Mouse (Mus musculus) cerebellum, postnatal 4 days (tissue): ENCODE results near the gene Sphk2.

Experiments used
- DNase-seq, 2 experiments: peaks; one replicate each; pipeline ENCODE4 v3.0.0; 2022; ENCODE audit warnings: low spot score in 2 of 2, mixed read lengths in 1 of 2

Gene Sphk2

GRCm38 (mm10) chr7:45710477-45711191 is 7.2 kb downstream of the Sphk2 start:
- DNase-seq: no peak

- no peak for DNase-seq
Measured at GRCm38 (mm10) chr7:45709677-45710355, 8.0 kb downstream of the Sphk2 start.

- no peak for DNase-seq
Measured at GRCm38 (mm10) chr7:45709036-45709435, 8.8 kb downstream of the Sphk2 start.

GRCm38 (mm10) chr7:45708221-45708761 is 9.5 kb downstream of the Sphk2 start:
- no peak for DNase-seq

- DNase-seq: peak; percentile 78 to 86
Measured at GRCm38 (mm10) chr7:45707375-45707967, 10.3 kb downstream of the Sphk2 start.

GRCm38 (mm10) chr7:45706721-45707241 is 11.0 kb downstream of the Sphk2 start:
- peak; percentile 65 to 81 for DNase-seq

GRCm38 (mm10) chr7:45705873-45706281 is 11.9 kb downstream of the Sphk2 start:
- DNase-seq: peak in 1 of 2 experiments; percentile 50

GRCm38 (mm10) chr7:45705443-45705864 is 12.3 kb downstream of the Sphk2 start:
- DNase-seq: no peak

- DNase-seq: peak; percentile 88 to 97
Measured at GRCm38 (mm10) chr7:45704730-45705442, 12.9 kb downstream of the Sphk2 start, which contains the start of gene Dbp. Gene Dbp, plus strand, starts transcription at chr7:45705088.

GRCm38 (mm10) chr7:45704046-45704559 is 13.7 kb downstream of the Sphk2 start:
- peak in 1 of 2 experiments; percentile 68 for DNase-seq

GRCm38 (mm10) chr7:45703521-45704033 is 14.2 kb downstream of the Sphk2 start:
- DNase-seq: no peak

GRCm38 (mm10) chr7:45702809-45703520 is 14.8 kb downstream of the Sphk2 start:
- DNase-seq: no peak

GRCm38 (mm10) chr7:45702316-45702715 is 15.5 kb downstream of the Sphk2 start:
- no peak for DNase-seq

- DNase-seq: no peak
Measured at GRCm38 (mm10) chr7:45701607-45702006, 16.2 kb downstream of the Sphk2 start.

- DNase-seq: no peak
Measured at GRCm38 (mm10) chr7:45701072-45701471, 16.7 kb downstream of the Sphk2 start.

- peak in 1 of 2 experiments; percentile 59 for DNase-seq
Measured at GRCm38 (mm10) chr7:45700301-45701015, 17.3 kb downstream of the Sphk2 start.

- no peak for DNase-seq
Measured at GRCm38 (mm10) chr7:45699523-45700141, 18.2 kb downstream of the Sphk2 start, which contains the start of gene Car11. Gene Car11, plus strand, starts transcription at chr7:45699843.

- no peak for DNase-seq
Measured at GRCm38 (mm10) chr7:45697894-45698293, 19.9 kb downstream of the Sphk2 start.

GRCm38 (mm10) chr7:45695098-45695497 is 22.7 kb downstream of the Sphk2 start:
- no peak for DNase-seq
